In the genomic region with DNA sequence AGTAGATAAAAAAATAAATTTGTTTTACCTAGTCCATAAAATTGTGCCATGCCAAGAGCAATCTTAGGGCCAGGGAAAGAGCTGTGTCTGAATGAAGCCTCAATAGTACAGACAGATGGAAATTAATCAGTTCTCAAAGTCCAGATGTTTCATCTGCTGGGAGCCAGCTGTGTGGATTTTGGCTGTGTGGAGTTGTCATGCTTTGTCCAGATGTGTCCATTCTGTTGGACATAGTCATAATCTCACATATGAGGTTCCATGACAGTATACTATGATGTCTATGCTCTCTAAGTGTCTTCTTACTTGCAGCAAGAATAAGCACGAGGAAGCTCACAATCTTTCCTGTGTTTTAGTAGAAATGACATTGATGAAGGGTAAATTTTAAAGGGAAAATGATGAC, we compare ENCODE assay signal across 26 mouse cellular contexts.
DNase-seq lines count a peak whose midpoint lies in the region; ATAC-seq and TF ChIP-seq lines count a peak whose summit lies in the region.
"Had no signal": no experiment of that assay in that cellular context is flagged by ENCODE, and none has a peak within 500 bp of the region (broad histone marks: within the 10 kb centered on the region; RNA-seq: fewer than 3 reads in every experiment).

No protein-coding gene starts in this region.

- no peaks in the 10 kb centered on the region for H3K36me3 ChIP-seq in heart, embryonic 12.5 days
- H3K36me3 ChIP-seq in C2C12 (ENCODE audit: control insufficient read depth, insufficient read depth), result no peaks in the 10 kb centered on the region
- H3K36me3 ChIP-seq: embryonic facial prominence, embryonic 12.5 days; embryonic facial prominence, embryonic 15.5 days; hindbrain, embryonic 10.5 days; hindbrain, embryonic 13.5 days; intestine, embryonic 15.5 days had no signal

- H3K4me1 ChIP-seq in heart, embryonic 12.5 days (replicated peaks), result no peaks in the 10 kb centered on the region
- H3K4me1 ChIP-seq: embryonic facial prominence, embryonic 12.5 days; embryonic facial prominence, embryonic 15.5 days; hindbrain, embryonic 13.5 days; intestine, embryonic 15.5 days had no signal

- DNase-seq in heart, adult 18-20 months, result peak; percentile 37 to 43
- DNase-seq in heart, postnatal 10 days, result peak; percentile 41 to 51
- DNase-seq in heart, postnatal 25 days (ENCODE audit: low spot score), result no peak
- DNase-seq in layer of hippocampus, postnatal 25 days (ENCODE audit: extremely low spot score in 1 of 2, low spot score in 1 of 2), result no peak
- no peak for DNase-seq in kidney, adult 9 months
- DNase-seq: adrenal gland, adult 2 months; adrenal gland, postnatal 14 days; cerebellum, adult 11 months; cerebellum, adult 2 months; cerebellum, adult 9-11 months; cerebellum, postnatal 25 days; forebrain, postnatal 0 days; gastrocnemius, adult 2 months; gastrocnemius, postnatal 14 days; kidney, adult 11 months had no signal

- H3ac ChIP-seq in C2C12 (ENCODE audit: control insufficient read depth, insufficient read length, low read depth), result no peak overlapping the region

- H3K27ac ChIP-seq in heart, embryonic 12.5 days (ENCODE audit: poor library complexity, severe bottlenecking), result no peak overlapping the region
- H3K27ac ChIP-seq: embryonic facial prominence, embryonic 12.5 days; embryonic facial prominence, embryonic 15.5 days; gastrocnemius, adult 2 months; heart, adult 2 months; hindbrain, embryonic 10.5 days; hindbrain, embryonic 13.5 days; intestine, embryonic 15.5 days had no signal

- no peak for ATAC-seq in heart, embryonic 12.5 days (ENCODE audit: insufficient number of reproducible peaks, low FRiP score)
- ATAC-seq: forebrain, embryonic 14.5 days; hindbrain, embryonic 16.5 days; intestine, embryonic 15.5 days; Patski had no signal

- H3K9ac ChIP-seq in heart, embryonic 12.5 days, result no peak overlapping the region
- H3K9ac ChIP-seq: embryonic facial prominence, embryonic 12.5 days; embryonic facial prominence, embryonic 15.5 days; forebrain, postnatal 0 days; hindbrain, embryonic 13.5 days; intestine, embryonic 15.5 days had no signal

- H3K79me2 ChIP-seq in C2C12 (ENCODE audit: control insufficient read depth, insufficient read depth), result no peaks in the 10 kb centered on the region

- no peaks in the 10 kb centered on the region for H3K9me3 ChIP-seq in heart, embryonic 12.5 days (replicated peaks)
- H3K9me3 ChIP-seq: embryonic facial prominence, embryonic 12.5 days; embryonic facial prominence, embryonic 15.5 days; hindbrain, embryonic 10.5 days; hindbrain, embryonic 13.5 days; intestine, embryonic 15.5 days had no signal

- H3K4me2 ChIP-seq in heart, embryonic 12.5 days, result no peak overlapping the region
- H3K4me2 ChIP-seq: embryonic facial prominence, embryonic 12.5 days; embryonic facial prominence, embryonic 15.5 days; hindbrain, embryonic 13.5 days; intestine, embryonic 15.5 days had no signal

- 65% methylated on average over 1 of the region's 1 CpGs for WGBS in heart, embryonic 12.5 days

- H3K4me3 ChIP-seq in heart, embryonic 12.5 days, result no peak overlapping the region
- H3K4me3 ChIP-seq in C2C12 (ENCODE audit: insufficient read depth, poor library complexity, severe bottlenecking), result no peak overlapping the region
- H3K4me3 ChIP-seq: embryonic facial prominence, embryonic 12.5 days; embryonic facial prominence, embryonic 15.5 days; gastrocnemius, adult 2 months; heart, adult 2 months; hindbrain, embryonic 10.5 days; hindbrain, embryonic 13.5 days; intestine, embryonic 15.5 days had no signal

- no peaks in the 10 kb centered on the region for H3K79me3 ChIP-seq in C2C12 (ENCODE audit: low read depth)

- intact Hi-C loops in heart, postnatal 10 days (cut with DNase I), result no loop called here
- intact Hi-C loops in heart, postnatal 25 days (cut with DNase I), result no loop called here

- no peaks in the 10 kb centered on the region for H3K27me3 ChIP-seq in heart, embryonic 12.5 days (replicated peaks)
- H3K27me3 ChIP-seq in C2C12 (ENCODE audit: control insufficient read depth, insufficient read depth, insufficient read length), result no peaks in the 10 kb centered on the region
- H3K27me3 ChIP-seq: embryonic facial prominence, embryonic 12.5 days; embryonic facial prominence, embryonic 15.5 days; hindbrain, embryonic 13.5 days; intestine, embryonic 15.5 days; Patski had no signal

- TF ChIP-seq CTCF in C2C12 (IDR thresholded peaks at IDR 0.05; ENCODE audit: control insufficient read depth, insufficient read depth, insufficient read length), result no peak

TF ChIP-seq in C2C12, 6 proteins besides CTCF, POLR2A, EP300 and RAD21:
- TF ChIP-seq FOSL1 (IDR thresholded peaks at IDR 0.05; ENCODE audit: insufficient read depth, low read length, poor library complexity, severe bottlenecking) (no peak), MAX (IDR thresholded peaks at IDR 0.05) (peak; percentile 56)

Comparison
In these comparisons a context has a peak if more than half of its experiments do, and no peak if none do; other contexts are left out.
1. DNase-seq: peak in heart, adult 18-20 months (2 of 2) and heart, postnatal 10 days (2 of 2); none in heart, postnatal 25 days (single experiment), layer of hippocampus, postnatal 25 days (0 of 2) and kidney, adult 9 months (single experiment).